Mouse (Mus musculus) heart, postnatal 0 days (tissue): Measurements from ENCODE around the gene Neb.

ENCODE experiments used
- CTCF ChIP-seq: IDR thresholded peaks from 2 replicates; pipeline ENCODE4 v1.5.1; 2016; ENCODE audit warnings: antibody characterized with exemption, control low read depth, low read depth
- EP300 ChIP-seq: IDR thresholded peaks from 2 replicates; pipeline ENCODE4 v1.6.1; 2016; ENCODE audit warnings: antibody characterized with exemption, low read depth

- TF ChIP-seq EP300 = no peak
- peak; percentile 81 for TF ChIP-seq CTCF
Observed at GRCm38 (mm10) chr2:52262149-52262548, 116.1 kb downstream of the Neb start.
